Mouse (Mus musculus): ENCODE results near the gene Apol7a.

- no peak for TF ChIP-seq CTCF (IDR thresholded peaks at IDR 0.05; ENCODE audit: borderline replicate concordance, control insufficient read depth, extremely low read depth, insufficient read depth, low read length, poor library complexity)
- no peak for TF ChIP-seq POLR2A (IDR thresholded peaks at IDR 0.05; ENCODE audit: control insufficient read depth, extremely low read depth, insufficient read depth, low read length, poor library complexity)
These were observed 60.5 kb downstream of the Apol7a start for GRCm38 (mm10) chr15:77338451-77338850.
